Mouse (Mus musculus): ENCODE data around the gene Smad3.

DNA sequence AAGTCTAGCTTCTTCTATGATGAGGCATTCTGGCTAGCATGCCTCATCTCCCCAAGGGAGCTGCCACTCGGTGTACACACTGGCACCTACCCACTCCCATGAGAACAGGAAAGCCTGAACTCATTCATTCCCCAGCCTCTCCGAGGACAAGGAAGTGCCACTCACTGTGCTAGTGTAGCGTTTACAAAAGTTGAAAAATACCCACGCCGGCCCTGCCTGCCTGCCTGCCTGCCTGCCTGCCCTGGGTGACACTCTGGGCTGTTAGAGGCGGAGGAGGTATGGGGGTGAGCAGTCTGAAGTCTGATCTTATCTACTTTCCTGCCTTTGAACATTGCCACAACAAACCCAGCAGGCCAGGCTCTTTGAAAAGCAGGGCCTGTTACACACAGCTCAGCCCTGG, 37.1 kb downstream of the Smad3 start:
- TF ChIP-seq POLR2A (IDR thresholded peaks at IDR 0.05; ENCODE audit: insufficient read depth, low read depth, low read length) = no peak
- TF ChIP-seq EP300 (IDR thresholded peaks at IDR 0.05; ENCODE audit: insufficient read depth, low read depth, low read length) = no peak

All from heart, adult 2 months (tissue).